Mouse (Mus musculus): ENCODE measurements around the gene Haus7. TPM values are rescaled to one million over a fixed set of nuclear protein-coding genes. Genes with fewer than 3 reads are reported as not detected.

The Haus7 gene
- polyA plus RNA-seq, 1 experiment from 2014 or later, result 87.7 TPM

- no peaks in the 10 kb centered on the region for H3K9me3 ChIP-seq
- H3K36me3 ChIP-seq, result no peaks in the 10 kb centered on the region
- H3K4me3 ChIP-seq (replicated peaks), result peak overlapping the region; percentile 34; the same call in 1 of the 2 replicates
- H3K27me3 ChIP-seq, result peaks cover 39% of the 10 kb centered on the region
- H3K27ac ChIP-seq, result no peak overlapping the region
- peak overlapping the region; percentile 55 for H3K4me2 ChIP-seq
- peak overlapping the region; percentile 45; the same call in 1 of the 2 replicates for H3K9ac ChIP-seq (replicated peaks)
- H3K4me1 ChIP-seq (replicated peaks), result peaks cover 23% of the 10 kb centered on the region
- ATAC-seq (ENCODE audit: insufficient number of reproducible peaks, insufficient read depth, low FRiP score, low TSS enrichment, low read depth), result no peak
- WGBS, result 21% methylated on average over 3 of the region's 4 CpGs
Observed at GRCm38 (mm10) chrX:73482643-73483483, 24.0 kb upstream of the Haus7 start.

- no peak overlapping the region for H3K4me3 ChIP-seq (replicated peaks)
- H3K27me3 ChIP-seq, result peaks cover 34% of the 10 kb centered on the region
- no peaks in the 10 kb centered on the region for H3K36me3 ChIP-seq
- peaks cover 24% of the 10 kb centered on the region for H3K4me1 ChIP-seq (replicated peaks)
- ATAC-seq (ENCODE audit: insufficient number of reproducible peaks, insufficient read depth, low FRiP score, low TSS enrichment, low read depth), result no peak
- 51% methylated on average over 2 of the region's 2 CpGs for WGBS
- no peaks in the 10 kb centered on the region for H3K9me3 ChIP-seq
- H3K9ac ChIP-seq (replicated peaks), result no peak overlapping the region
- H3K27ac ChIP-seq, result peak overlapping the region; percentile 64
- no peak overlapping the region for H3K4me2 ChIP-seq
Observed at GRCm38 (mm10) chrX:73480334-73480733, 21.5 kb upstream of the Haus7 start.

GRCm38 (mm10) chrX:73479656-73480055 is 20.8 kb upstream of the Haus7 start:
- H3K27ac ChIP-seq, result peak overlapping the region; percentile 17; the same call in 1 of the 2 replicates
- peaks cover 30% of the 10 kb centered on the region for H3K4me1 ChIP-seq (replicated peaks)
- H3K4me3 ChIP-seq (replicated peaks), result no peak overlapping the region
- no peak for ATAC-seq (ENCODE audit: insufficient number of reproducible peaks, insufficient read depth, low FRiP score, low TSS enrichment, low read depth)
- no peak overlapping the region for H3K9ac ChIP-seq (replicated peaks)
- no peak overlapping the region for H3K4me2 ChIP-seq
- no peaks in the 10 kb centered on the region for H3K36me3 ChIP-seq
- no peaks in the 10 kb centered on the region for H3K9me3 ChIP-seq
- peaks cover 32% of the 10 kb centered on the region for H3K27me3 ChIP-seq

- Histone ChIP-seq H3K27me3 (peaks cover 17% of the 10 kb centered on the region), H3K4me2 (no peak overlapping the region), H3K36me3 (no peaks in the 10 kb centered on the region), H3K27ac (no peak overlapping the region), H3K4me3 (replicated peaks) (no peak overlapping the region), H3K9ac (replicated peaks) (no peak overlapping the region), H3K4me1 (replicated peaks) (peaks cover 22% of the 10 kb centered on the region), H3K9me3 (no peaks in the 10 kb centered on the region)
- no peak for ATAC-seq (ENCODE audit: insufficient number of reproducible peaks, insufficient read depth, low FRiP score, low TSS enrichment, low read depth)
- WGBS, result 69% methylated on average over 2 of the region's 2 CpGs
Observed at GRCm38 (mm10) chrX:73477500-73477899, 18.7 kb upstream of the Haus7 start.

- no peak overlapping the region for H3K27ac ChIP-seq
- ATAC-seq (ENCODE audit: insufficient number of reproducible peaks, insufficient read depth, low FRiP score, low TSS enrichment, low read depth), result no peak
- 62% methylated on average over 2 of the region's 2 CpGs for WGBS
Observed at GRCm38 (mm10) chrX:73476621-73477020, 17.8 kb upstream of the Haus7 start.

GRCm38 (mm10) chrX:73475658-73476256 is 16.9 kb upstream of the Haus7 start:
- peaks cover 11% of the 10 kb centered on the region for H3K27me3 ChIP-seq
- ATAC-seq (ENCODE audit: insufficient number of reproducible peaks, insufficient read depth, low FRiP score, low TSS enrichment, low read depth), result no peak

More at GRCm38 (mm10) chrX:73476621-73477020, 17.8 kb upstream of the Haus7 start:
- no peaks in the 10 kb centered on the region for H3K9me3 ChIP-seq
- no peak overlapping the region for H3K4me3 ChIP-seq (replicated peaks)
- no peaks in the 10 kb centered on the region for H3K36me3 ChIP-seq
- peaks cover 11% of the 10 kb centered on the region for H3K27me3 ChIP-seq
- H3K4me1 ChIP-seq (replicated peaks), result peaks cover 22% of the 10 kb centered on the region
- H3K9ac ChIP-seq (replicated peaks), result no peak overlapping the region
- no peak overlapping the region for H3K4me2 ChIP-seq

GRCm38 (mm10) chrX:73474340-73475165 is 15.7 kb upstream of the Haus7 start:
- H3K27me3 ChIP-seq, result peaks cover 13% of the 10 kb centered on the region
- WGBS, result 46% methylated on average over 12 of the region's 12 CpGs
- H3K27ac ChIP-seq, result peak overlapping the region; percentile 78
- no peaks in the 10 kb centered on the region for H3K36me3 ChIP-seq
- no peak overlapping the region for H3K4me2 ChIP-seq
- H3K4me3 ChIP-seq (replicated peaks), result no peak overlapping the region
- 0 out of 2 replicates have a peak overlapping the region, but pooled peaks have one; percentile 2 for H3K9ac ChIP-seq (replicated peaks)
- peaks cover 17% of the 10 kb centered on the region for H3K4me1 ChIP-seq (replicated peaks)
- no peaks in the 10 kb centered on the region for H3K9me3 ChIP-seq
- peak; percentile 49; the same call in 1 of the 2 replicates for ATAC-seq (ENCODE audit: insufficient number of reproducible peaks, insufficient read depth, low FRiP score, low TSS enrichment, low read depth)

More at GRCm38 (mm10) chrX:73475658-73476256, 16.9 kb upstream of the Haus7 start:
- H3K36me3 ChIP-seq, result no peaks in the 10 kb centered on the region
- 95% methylated on average over 1 of the region's 1 CpGs for WGBS
- H3K27ac ChIP-seq, result no peak overlapping the region
- no peaks in the 10 kb centered on the region for H3K9me3 ChIP-seq
- H3K4me2 ChIP-seq, result no peak overlapping the region
- no peak overlapping the region for H3K9ac ChIP-seq (replicated peaks)
- no peak overlapping the region for H3K4me3 ChIP-seq (replicated peaks)
- H3K4me1 ChIP-seq (replicated peaks), result peaks cover 22% of the 10 kb centered on the region

GRCm38 (mm10) chrX:73471764-73472163 is 12.9 kb upstream of the Haus7 start:
- Histone ChIP-seq H3K4me1 (replicated peaks) (peaks cover 32% of the 10 kb centered on the region), H3K27ac (no peak overlapping the region), H3K4me3 (replicated peaks) (no peak overlapping the region), H3K27me3 (peaks cover 13% of the 10 kb centered on the region), H3K4me2 (no peak overlapping the region), H3K9ac (replicated peaks) (no peak overlapping the region), H3K9me3 (no peaks in the 10 kb centered on the region), H3K36me3 (no peaks in the 10 kb centered on the region)
- WGBS, result 92% methylated on average over 3 of the region's 3 CpGs
- ATAC-seq (ENCODE audit: insufficient number of reproducible peaks, insufficient read depth, low FRiP score, low TSS enrichment, low read depth), result no peak

- ATAC-seq (ENCODE audit: insufficient number of reproducible peaks, insufficient read depth, low FRiP score, low TSS enrichment, low read depth), result no peak
- 63% methylated on average over 1 of the region's 1 CpGs for WGBS
- peaks cover 10% of the 10 kb centered on the region for H3K27me3 ChIP-seq
Observed at GRCm38 (mm10) chrX:73468752-73469151, 9.9 kb upstream of the Haus7 start.

GRCm38 (mm10) chrX:73468330-73468729 is 9.5 kb upstream of the Haus7 start:
- WGBS, result 66% methylated on average over 3 of the region's 3 CpGs
- Histone ChIP-seq H3K27me3 (peaks cover 10% of the 10 kb centered on the region), H3K27ac (peak overlapping the region; percentile 88), H3K4me1 (replicated peaks) (peaks cover 31% of the 10 kb centered on the region), H3K4me3 (replicated peaks) (no peak overlapping the region), H3K4me2 (no peak overlapping the region), H3K36me3 (no peaks in the 10 kb centered on the region), H3K9me3 (no peaks in the 10 kb centered on the region), H3K9ac (replicated peaks) (no peak overlapping the region)
- no peak for ATAC-seq (ENCODE audit: insufficient number of reproducible peaks, insufficient read depth, low FRiP score, low TSS enrichment, low read depth)

More at GRCm38 (mm10) chrX:73468752-73469151, 9.9 kb upstream of the Haus7 start:
- Histone ChIP-seq H3K4me1 (replicated peaks) (peaks cover 31% of the 10 kb centered on the region), H3K36me3 (no peaks in the 10 kb centered on the region), H3K9me3 (no peaks in the 10 kb centered on the region), H3K27ac (peak overlapping the region; percentile 88), H3K9ac (replicated peaks) (no peak overlapping the region), H3K4me3 (replicated peaks) (no peak overlapping the region), H3K4me2 (no peak overlapping the region)
